Mouse (Mus musculus) lung, postnatal 0 days (tissue): ENCODE data around the gene Olfr283.

Experiments used
- CTCF ChIP-seq: IDR thresholded peaks from 2 replicates; pipeline ENCODE4 v1.5.1; 2016; ENCODE audit warnings: antibody characterized with exemption, mild to moderate bottlenecking
- EP300 ChIP-seq: IDR thresholded peaks from 2 replicates; pipeline ENCODE4 v1.6.1; 2016; ENCODE audit warnings: antibody characterized with exemption, mild to moderate bottlenecking, control low read depth

- no peak for TF ChIP-seq CTCF
- no peak for TF ChIP-seq EP300
Observed at GRCm38 (mm10) chr15:98340887-98341286, 39.9 kb downstream of the Olfr283 start, which contains the start of gene Olfr284.
